Mouse (Mus musculus): ENCODE results near the gene Gipc3. TPM values are rescaled to one million over a fixed set of nuclear protein-coding genes. Genes with fewer than 3 reads are reported as not detected.

The Gipc3 gene
- polyA plus RNA-seq, 1 experiment from 2014 or later = not detected

DNA sequence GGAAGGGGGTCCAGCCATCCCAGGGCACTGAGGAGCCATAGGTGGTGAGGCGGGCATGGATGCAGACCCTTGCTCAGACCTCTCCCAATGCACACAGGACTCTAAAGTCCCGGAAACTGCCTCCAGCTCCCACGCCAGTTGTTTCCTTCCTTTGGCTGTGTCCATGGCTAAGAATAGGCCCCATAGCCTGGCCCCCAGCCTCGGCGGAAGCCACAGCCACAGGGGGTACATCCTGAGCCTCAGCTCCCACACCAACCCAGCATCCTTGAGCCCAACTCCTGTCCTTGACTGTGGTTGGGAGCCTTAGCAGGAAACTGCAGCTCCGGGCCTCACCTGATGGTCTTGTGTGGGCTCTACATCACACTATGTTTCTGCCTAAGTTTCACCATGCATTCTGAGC, 16.2 kb downstream of the Gipc3 start:
- no peak for ATAC-seq (ENCODE audit: low FRiP score)
- peaks cover 9% of the 10 kb centered on the region for H3K27me3 ChIP-seq (replicated peaks)
- H3K4me1 ChIP-seq = peaks cover 12% of the 10 kb centered on the region
- H3K4me3 ChIP-seq (replicated peaks) = no peak overlapping the region
- H3K4me2 ChIP-seq = no peak overlapping the region
- peaks cover 54% of the 10 kb centered on the region for H3K36me3 ChIP-seq
- H3K9ac ChIP-seq (replicated peaks) = no peak overlapping the region
- 0 out of 2 replicates have a peak overlapping the region, but pooled peaks have one; percentile 28 for H3K27ac ChIP-seq (replicated peaks)
- no peaks in the 10 kb centered on the region for H3K9me3 ChIP-seq (replicated peaks)
- 82% methylated on average over 6 of the region's 6 CpGs for WGBS

DNA sequence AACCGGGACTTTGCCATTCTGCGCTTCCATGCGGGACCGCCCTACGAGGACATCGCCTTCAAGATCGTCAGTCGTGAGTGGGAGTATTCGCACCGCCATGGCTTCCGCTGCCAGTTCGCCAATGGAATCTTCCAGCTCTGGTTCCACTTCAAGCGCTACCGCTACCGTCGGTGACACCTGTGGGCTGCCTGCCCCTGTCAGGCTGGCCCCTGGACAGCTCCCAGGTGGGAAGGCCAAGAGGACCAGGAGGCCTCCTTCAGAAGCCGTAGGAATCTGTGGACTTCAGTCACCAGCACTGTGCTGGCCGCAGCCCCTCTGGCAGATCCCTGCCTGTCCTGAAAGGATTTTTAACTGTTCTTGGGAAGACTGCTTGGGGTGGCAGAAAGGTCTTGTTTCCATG, 17.3 kb downstream of the Gipc3 start:
- Histone ChIP-seq H3K4me2 (no peak overlapping the region), H3K27me3 (replicated peaks) (peaks cover 5% of the 10 kb centered on the region; the same call in 1 of the 2 replicates), H3K36me3 (peaks cover 54% of the 10 kb centered on the region), H3K27ac (replicated peaks) (no peak overlapping the region), H3K4me1 (peaks cover 17% of the 10 kb centered on the region), H3K9ac (replicated peaks) (no peak overlapping the region), H3K9me3 (replicated peaks) (no peaks in the 10 kb centered on the region), H3K4me3 (replicated peaks) (no peak overlapping the region)
- no peak for ATAC-seq (ENCODE audit: low FRiP score)
- WGBS = 94% methylated on average over 18 of the region's 18 CpGs

DNA sequence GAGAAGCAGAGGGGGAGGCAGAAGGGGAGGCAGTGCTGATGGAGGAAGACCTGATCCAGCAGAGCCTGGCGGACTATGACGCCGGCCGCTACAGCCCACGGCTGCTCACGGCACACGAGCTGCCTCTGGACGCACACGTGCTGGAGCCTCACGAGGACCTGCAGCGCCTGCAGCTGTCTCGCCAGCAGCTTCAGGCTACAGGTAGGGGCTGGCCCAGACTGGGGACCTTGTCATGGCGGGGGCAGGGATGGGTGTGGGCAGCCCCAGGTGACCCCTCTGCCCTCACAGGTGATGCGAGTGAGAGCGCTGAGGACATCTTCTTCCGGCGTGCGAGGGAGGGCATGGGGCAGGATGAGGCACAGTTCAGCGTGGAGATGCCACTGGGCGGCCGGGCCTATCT, 17.9 kb downstream of the Gipc3 start:
- 93% methylated on average over 21 of the region's 21 CpGs for WGBS
- Histone ChIP-seq H3K4me3 (replicated peaks) (no peak overlapping the region), H3K27me3 (replicated peaks) (no peaks in the 10 kb centered on the region), H3K9me3 (replicated peaks) (no peaks in the 10 kb centered on the region), H3K36me3 (peaks cover 54% of the 10 kb centered on the region), H3K4me1 (peaks cover 17% of the 10 kb centered on the region), H3K4me2 (no peak overlapping the region), H3K9ac (replicated peaks) (no peak overlapping the region), H3K27ac (replicated peaks) (no peak overlapping the region)
- ATAC-seq (ENCODE audit: low FRiP score) = no peak

DNA sequence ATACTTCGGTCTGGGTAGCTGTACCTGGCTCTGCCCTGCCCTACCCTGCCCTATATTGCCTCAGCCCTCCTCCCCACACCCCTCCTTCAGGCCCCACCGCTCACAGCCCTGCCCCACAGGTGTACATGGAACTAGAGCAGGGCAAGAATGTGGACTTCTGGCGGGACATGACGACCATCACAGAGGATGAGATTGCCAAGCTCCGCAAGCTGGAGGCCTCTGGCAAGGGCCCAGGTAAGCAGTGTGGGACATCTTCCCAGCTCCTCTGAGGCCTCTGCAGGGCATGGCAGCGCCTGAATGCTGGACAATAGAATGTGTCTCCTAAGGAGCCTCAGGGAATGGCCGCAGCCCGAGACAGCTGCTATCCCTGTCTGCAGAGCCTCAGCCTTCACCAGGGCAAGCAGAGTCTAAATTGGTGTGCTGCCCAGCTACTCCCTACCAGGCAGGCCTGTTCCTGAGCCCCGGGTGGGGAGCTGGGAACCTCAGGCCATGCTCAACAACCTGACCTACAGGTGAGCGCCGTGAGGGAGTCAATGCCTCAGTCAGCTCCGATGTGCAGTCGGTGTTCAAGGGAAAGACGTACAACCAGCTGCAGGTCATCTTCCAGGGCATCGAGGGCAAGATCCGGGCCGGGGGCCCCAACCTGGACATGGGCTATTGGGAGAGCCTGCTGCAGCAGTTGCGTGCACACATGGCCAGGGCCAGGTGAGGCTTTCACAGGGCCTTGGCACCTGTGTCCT, 19.1 kb downstream of the Gipc3 start:
- no peak for ATAC-seq (ENCODE audit: low FRiP score)
- peaks cover 28% of the 10 kb centered on the region for H3K4me1 ChIP-seq
- no peaks in the 10 kb centered on the region for H3K9me3 ChIP-seq (replicated peaks)
- H3K4me2 ChIP-seq = no peak overlapping the region
- no peaks in the 10 kb centered on the region for H3K27me3 ChIP-seq (replicated peaks)
- peaks cover 55% of the 10 kb centered on the region for H3K36me3 ChIP-seq
- H3K9ac ChIP-seq (replicated peaks) = no peak overlapping the region
- 95% methylated on average over 18 of the region's 18 CpGs for WGBS
- no peak overlapping the region for H3K27ac ChIP-seq (replicated peaks)
- H3K4me3 ChIP-seq (replicated peaks) = no peak overlapping the region

DNA sequence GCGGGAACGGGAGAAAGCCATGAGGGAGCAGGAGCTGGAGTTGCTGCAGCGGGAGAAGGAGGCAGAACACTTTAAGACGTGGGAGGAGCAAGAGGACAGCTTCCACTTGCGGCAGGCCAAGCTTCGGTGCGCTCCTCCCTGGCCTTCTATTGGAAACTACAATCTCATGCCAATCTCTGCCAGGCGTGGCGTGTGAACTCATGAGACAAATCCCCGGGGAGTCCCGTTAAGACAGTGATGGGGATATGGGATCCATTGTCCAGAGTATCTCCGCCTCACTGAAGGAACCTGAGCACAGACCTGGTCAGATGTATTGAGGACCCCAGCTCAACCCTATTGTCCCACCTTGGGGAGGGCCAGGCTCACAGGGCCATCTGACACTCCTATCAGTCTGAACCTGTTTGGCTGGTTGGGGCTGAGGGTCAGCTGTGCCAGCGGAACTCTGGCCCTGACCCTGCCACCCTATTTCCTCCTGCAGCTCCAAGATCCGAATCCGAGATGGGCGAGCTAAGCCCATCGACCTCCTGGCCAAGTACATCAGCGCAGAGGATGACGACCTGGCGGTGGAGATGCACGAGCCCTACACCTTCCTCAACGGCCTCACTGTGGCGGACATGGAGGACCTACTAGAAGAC, 19.8 kb downstream of the Gipc3 start:
- no peak for ATAC-seq (ENCODE audit: low FRiP score)
- H3K9me3 ChIP-seq (replicated peaks) = no peaks in the 10 kb centered on the region
- no peaks in the 10 kb centered on the region for H3K27me3 ChIP-seq (replicated peaks)
- H3K4me2 ChIP-seq = no peak overlapping the region
- H3K36me3 ChIP-seq = peaks cover 62% of the 10 kb centered on the region
- no peak overlapping the region for H3K27ac ChIP-seq (replicated peaks)
- WGBS = 96% methylated on average over 23 of the region's 23 CpGs
- H3K9ac ChIP-seq (replicated peaks) = no peak overlapping the region
- peaks cover 33% of the 10 kb centered on the region for H3K4me1 ChIP-seq
- no peak overlapping the region for H3K4me3 ChIP-seq (replicated peaks)

DNA sequence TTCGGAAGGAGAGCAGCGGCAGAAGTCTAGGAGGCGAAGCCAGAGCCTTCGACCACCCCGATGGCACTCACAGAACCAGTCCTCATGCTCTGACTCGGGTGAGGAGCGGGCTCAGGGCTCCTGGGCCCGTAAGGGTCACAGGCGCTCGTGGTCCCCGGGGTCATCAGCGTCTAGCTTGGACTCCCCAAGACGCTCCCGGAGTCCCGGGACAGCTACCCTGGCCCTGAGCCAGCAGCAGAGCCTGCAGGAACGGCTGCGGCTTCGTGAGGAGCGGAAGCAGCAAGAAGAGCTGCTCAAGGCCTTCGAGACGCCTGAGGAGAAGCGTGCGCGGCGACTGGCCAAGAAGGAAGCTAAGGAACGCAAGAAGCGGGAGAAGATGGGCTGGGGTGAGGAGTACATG, 20.6 kb downstream of the Gipc3 start:
- ATAC-seq (ENCODE audit: low FRiP score) = no peak
- Histone ChIP-seq H3K36me3 (peaks cover 68% of the 10 kb centered on the region), H3K27me3 (replicated peaks) (no peaks in the 10 kb centered on the region), H3K9me3 (replicated peaks) (no peaks in the 10 kb centered on the region), H3K4me2 (peak overlapping the region; percentile 75; the same call in 1 of the 2 replicates), H3K27ac (replicated peaks) (no peak overlapping the region), H3K9ac (replicated peaks) (no peak overlapping the region), H3K4me1 (peaks cover 33% of the 10 kb centered on the region), H3K4me3 (replicated peaks) (peak overlapping the region; percentile 98; the same call in 1 of the 2 replicates)
- 96% methylated on average over 27 of the region's 27 CpGs for WGBS

DNA sequence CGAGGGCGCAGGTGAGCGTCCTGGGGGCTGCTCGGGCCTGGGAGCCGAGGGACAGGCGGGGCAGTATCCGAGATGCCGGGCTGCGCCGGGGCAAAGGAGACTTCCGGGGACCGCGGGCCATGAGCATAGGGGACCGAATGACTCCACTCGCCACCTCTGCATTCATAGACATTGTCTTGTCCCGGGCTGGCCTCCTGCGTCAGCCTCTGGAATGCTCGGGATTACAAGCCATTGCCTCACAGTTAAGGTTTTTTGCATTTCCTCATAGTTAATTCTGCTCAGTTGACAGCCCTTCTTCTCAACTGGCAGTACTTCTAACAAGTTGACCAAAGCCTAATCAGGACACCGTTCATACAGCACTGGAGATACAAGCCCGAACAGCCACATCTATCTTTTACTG, 21.6 kb downstream of the Gipc3 start:
- Histone ChIP-seq H3K4me3 (replicated peaks) (peak overlapping the region; percentile 98), H3K27ac (replicated peaks) (peak overlapping the region; percentile 96), H3K9me3 (replicated peaks) (no peaks in the 10 kb centered on the region), H3K9ac (replicated peaks) (peak overlapping the region; percentile 85), H3K36me3 (peaks cover 59% of the 10 kb centered on the region), H3K27me3 (replicated peaks) (no peaks in the 10 kb centered on the region), H3K4me2 (peak overlapping the region; percentile 75), H3K4me1 (peaks cover 37% of the 10 kb centered on the region)
- ATAC-seq (ENCODE audit: low FRiP score) = no peak; the same call in 1 of the 2 replicates
- 4% methylated on average over 20 of the region's 20 CpGs for WGBS

DNA sequence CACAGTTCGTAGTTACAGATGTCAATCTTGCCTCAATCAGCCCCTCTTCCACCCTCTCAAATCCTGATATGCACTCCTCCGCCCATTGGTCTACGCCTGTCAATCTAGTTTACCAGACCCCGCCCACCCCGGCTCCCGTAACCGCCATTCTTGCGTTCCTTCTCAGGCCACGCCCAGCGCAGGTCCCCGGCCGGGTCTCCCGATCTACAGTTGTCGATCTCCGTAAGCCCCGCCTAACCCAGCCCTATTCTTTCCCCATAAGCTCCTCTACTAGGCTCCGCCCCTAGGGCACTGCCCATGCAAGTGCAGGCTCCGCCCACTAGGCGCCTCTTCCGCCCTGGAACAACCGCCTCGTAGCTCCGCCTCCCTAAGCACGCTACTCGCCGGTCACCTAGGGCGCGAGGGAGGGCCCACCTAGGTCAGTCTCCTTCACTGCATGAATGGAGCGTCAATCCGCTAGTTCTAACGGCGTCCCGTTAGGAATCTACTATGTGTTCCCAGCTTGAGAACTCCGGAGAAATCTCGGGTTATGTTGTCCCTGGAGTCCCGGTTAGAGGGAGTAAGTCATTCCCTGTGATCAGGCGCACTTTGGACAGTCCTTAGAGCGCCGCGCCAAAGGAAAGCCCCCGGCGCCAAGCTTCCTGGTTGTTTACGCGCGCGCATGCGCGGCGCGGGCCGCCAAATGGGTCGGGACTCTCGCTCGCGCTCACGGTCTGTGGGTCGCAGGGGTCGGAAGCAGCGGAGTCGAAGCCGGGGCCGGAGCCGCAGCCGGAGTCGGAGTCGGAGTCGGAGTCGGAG, 22.3 kb downstream of the Gipc3 start, which contains the start of gene Cactin:
Gene Cactin, plus strand, starts transcription at position 554 of the 798 bp plus-strand sequence.
- H3K9ac ChIP-seq (replicated peaks) = peak within 1 kb of the TSS; percentile 85
- H3K27ac ChIP-seq (replicated peaks) = peak within 1 kb of the TSS; percentile 96
- WGBS = under 1% methylated on average over 60 of the region's 68 CpGs
- ATAC-seq (ENCODE audit: low FRiP score) = peak; percentile 95
- H3K4me3 ChIP-seq (replicated peaks) = peak within 1 kb of the TSS; percentile 98
- H3K4me1 ChIP-seq = peaks cover 36% of the 10 kb centered on the region
- H3K27me3 ChIP-seq (replicated peaks) = no peaks in the 10 kb centered on the region
- H3K4me2 ChIP-seq = peak within 1 kb of the TSS; percentile 75
- H3K9me3 ChIP-seq (replicated peaks) = no peaks in the 10 kb centered on the region
- peaks cover 57% of the 10 kb centered on the region for H3K36me3 ChIP-seq

DNA sequence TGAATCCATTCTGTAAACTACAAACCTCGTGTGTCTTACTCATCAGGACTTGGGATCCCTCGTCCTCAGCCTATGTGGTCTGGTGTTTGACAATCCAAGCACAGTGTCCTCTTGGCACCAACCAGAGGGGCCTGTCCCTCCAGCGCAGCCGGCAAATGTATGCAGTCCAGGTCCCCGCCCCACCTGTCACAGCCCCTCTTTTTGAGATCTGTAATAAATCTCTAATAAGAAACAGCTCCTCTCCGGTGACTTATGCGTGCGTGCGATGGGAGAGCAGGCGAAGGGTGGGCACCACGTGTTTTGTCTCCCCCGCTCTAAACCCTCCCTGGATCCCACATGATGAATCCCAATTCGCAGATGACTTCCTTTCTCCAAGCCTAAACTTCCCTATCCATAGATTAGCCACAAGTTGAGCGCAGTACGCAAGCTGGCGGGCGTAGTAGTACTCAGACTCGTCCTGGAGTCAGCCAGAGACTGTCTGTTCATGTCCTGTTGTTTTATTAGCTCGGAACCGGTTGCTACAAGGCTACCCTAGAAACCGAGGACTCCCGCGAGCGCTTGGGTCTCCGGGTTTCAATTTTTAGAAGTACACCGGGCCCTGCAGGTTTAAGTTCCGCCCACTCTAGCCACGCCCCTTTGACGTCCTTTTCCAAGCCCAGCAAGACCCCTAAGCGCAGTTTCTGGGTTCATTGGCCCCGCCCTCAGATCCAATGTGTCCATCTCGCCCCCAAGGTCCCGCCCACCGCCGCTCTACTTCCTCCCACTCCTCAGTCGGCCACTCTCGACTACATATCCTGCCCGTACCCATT, 23.1 kb downstream of the Gipc3 start:
- WGBS = 1% methylated on average over 38 of the region's 38 CpGs
- no peaks in the 10 kb centered on the region for H3K27me3 ChIP-seq (replicated peaks)
- H3K9me3 ChIP-seq (replicated peaks) = no peaks in the 10 kb centered on the region
- peaks cover 36% of the 10 kb centered on the region for H3K4me1 ChIP-seq
- H3K9ac ChIP-seq (replicated peaks) = peak overlapping the region; percentile 57
- peaks cover 57% of the 10 kb centered on the region for H3K36me3 ChIP-seq
- peak overlapping the region; percentile 75 for H3K4me2 ChIP-seq
- H3K4me3 ChIP-seq (replicated peaks) = peak overlapping the region; percentile 98
- peak overlapping the region; percentile 96 for H3K27ac ChIP-seq (replicated peaks)
- ATAC-seq (ENCODE audit: low FRiP score) = peak; percentile 86; the same call in 1 of the 2 replicates

DNA sequence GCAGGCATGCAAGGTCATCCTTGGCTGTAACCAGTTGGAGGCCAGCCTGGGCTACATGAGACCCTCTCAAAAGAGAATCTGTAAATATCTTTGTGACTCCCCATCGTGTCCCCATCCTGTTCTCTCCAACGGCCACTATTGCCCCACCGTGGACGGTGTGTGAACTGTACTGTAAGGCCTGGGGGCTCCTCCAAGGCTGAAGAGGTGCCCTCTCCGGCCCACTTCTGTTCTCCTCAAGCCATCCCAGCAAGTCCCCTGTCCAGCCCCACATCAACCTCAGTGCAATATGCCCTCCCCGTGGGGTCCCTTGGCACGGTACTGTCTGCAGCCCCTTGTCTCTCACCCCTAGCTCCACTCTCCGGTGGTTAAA, 23.8 kb downstream of the Gipc3 start:
- Histone ChIP-seq H3K27me3 (replicated peaks) (no peaks in the 10 kb centered on the region), H3K9ac (replicated peaks) (peak overlapping the region; percentile 57), H3K4me1 (peaks cover 36% of the 10 kb centered on the region), H3K36me3 (peaks cover 57% of the 10 kb centered on the region), H3K27ac (replicated peaks) (peak overlapping the region; percentile 96), H3K4me2 (peak overlapping the region; percentile 75), H3K4me3 (replicated peaks) (peak overlapping the region; percentile 98), H3K9me3 (replicated peaks) (no peaks in the 10 kb centered on the region)
- no peak for ATAC-seq (ENCODE audit: low FRiP score)
- 50% methylated on average over 8 of the region's 8 CpGs for WGBS
